Mouse (Mus musculus) kidney, adult 2 months (tissue): Measurements from ENCODE around the gene Fam173a.

ENCODE experiments used
- CTCF ChIP-seq: fragments of 200-500 bp; conservative IDR thresholded peaks from 2 replicates; pipeline ENCODE4 v1.5.1; 2011; ENCODE audit warnings: low read depth, mild to moderate bottlenecking, control low read depth, low read length, moderate library complexity, mixed read lengths; ENCODE audit not compliant: insufficient read depth, insufficient read length
- POLR2A ChIP-seq: fragments of 200-500 bp; IDR thresholded peaks from one replicate; pipeline ENCODE4 v1.6.1; 2011; ENCODE audit warnings: low read depth, low read length, control low read depth

- TF ChIP-seq CTCF (no peak), POLR2A (no peak)
These were observed 48.4 kb downstream of the Fam173a start for GRCm38 (mm10) chr17:25744311-25744710.
